Mouse (Mus musculus): Measurements from ENCODE around the gene Otulin.

DNA sequence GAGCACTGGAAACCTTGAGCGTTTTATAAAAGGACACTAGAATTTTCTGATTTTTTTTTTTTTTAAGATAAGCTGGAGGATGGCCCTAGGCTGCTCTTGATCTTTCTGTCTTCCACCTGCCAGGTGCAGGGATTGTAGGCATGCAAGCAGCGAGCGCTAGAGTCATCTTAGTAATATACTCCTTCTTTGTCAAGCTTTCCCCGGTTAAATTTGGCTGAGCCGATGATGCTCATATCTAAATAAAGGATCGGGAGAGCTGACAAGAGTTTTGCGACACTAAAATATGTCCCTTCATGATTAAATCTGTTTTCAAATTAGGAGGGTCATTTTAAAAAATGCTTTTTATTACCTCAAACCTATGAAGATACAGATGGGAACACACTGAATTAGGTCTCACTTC lies 94.3 kb downstream of the Otulin start:
- TF ChIP-seq CTCF (conservative IDR thresholded peaks at IDR 0.05; ENCODE audit: low read length): no peak
- TF ChIP-seq POU5F1 (IDR thresholded peaks at IDR 0.05; ENCODE audit: borderline replicate concordance, low read length): no peak

All from E14TG2a.4 (cell line).